15 mouse cellular contexts compared by ENCODE assay signal in genomic region chr10:95722203-95722611, GRCm38 (mm10). TPM values are rescaled to one million over a fixed set of nuclear protein-coding genes. Genes with fewer than 3 reads are reported as not detected.
A peak's percentile ranks its signal among the peaks of the same experiment; 100 is the strongest.
DNase-seq lines count a peak whose midpoint lies in the region; ATAC-seq lines count a peak whose summit lies in the region.
"Had no signal": no experiment of that assay in that cellular context is flagged by ENCODE, and none has a peak within 500 bp of the region (broad histone marks: within the 10 kb centered on the region; RNA-seq: fewer than 3 reads in every experiment).

No protein-coding gene starts in this region.

- H3K27ac ChIP-seq in heart, embryonic 10.5 days, result peak overlapping the region; percentile 11; the same call in 1 of the 2 replicates
- no peak overlapping the region for H3K27ac ChIP-seq in embryonic facial prominence, embryonic 11.5 days (replicated peaks; ENCODE audit: low read depth, low read length)
- H3K27ac ChIP-seq in intestine, embryonic 16.5 days (ENCODE audit: low read length), result no peak overlapping the region
- H3K27ac ChIP-seq: forebrain, embryonic 15.5 days; heart, adult 2 months; hindbrain, embryonic 15.5 days had no signal

- DNase-seq in heart, embryonic 10.5 days (ENCODE audit: low spot score), result no peak
- no peak for DNase-seq in heart, postnatal 36 days
- DNase-seq in embryonic facial prominence, embryonic 11.5 days (ENCODE audit: low spot score), result peak; percentile 33
- DNase-seq in kidney, postnatal 36 days, result peak; percentile 66 to 78
- no peak for DNase-seq in layer of hippocampus, adult 9-10 months (ENCODE audit: low spot score)
- DNase-seq in lung, postnatal 14 days, result no peak
- DNase-seq: cerebellum, postnatal 10 days had no signal

- H3K4me3 ChIP-seq in heart, embryonic 10.5 days, result no peak overlapping the region
- no peak overlapping the region for H3K4me3 ChIP-seq in embryonic facial prominence, embryonic 11.5 days (ENCODE audit: low read depth, low read length)
- H3K4me3 ChIP-seq in intestine, embryonic 16.5 days (ENCODE audit: low read length), result no peak overlapping the region
- H3K4me3 ChIP-seq: forebrain, embryonic 15.5 days; heart, adult 2 months; hindbrain, embryonic 15.5 days had no signal

- intact Hi-C loops in heart, postnatal 36 days (cut with DNase I), result no loop called here

- H3K4me1 ChIP-seq in heart, embryonic 10.5 days, result peaks cover 27% of the 10 kb centered on the region
- H3K4me1 ChIP-seq in embryonic facial prominence, embryonic 11.5 days (ENCODE audit: control insufficient read depth, insufficient read depth, low read length), result no peaks in the 10 kb centered on the region
- H3K4me1 ChIP-seq in intestine, embryonic 16.5 days (ENCODE audit: control insufficient read depth, insufficient read depth, low read length), result peaks cover 9% of the 10 kb centered on the region; the same call in 1 of the 2 replicates

- no peaks in the 10 kb centered on the region for H3K9me3 ChIP-seq in heart, embryonic 10.5 days
- H3K9me3 ChIP-seq in embryonic facial prominence, embryonic 11.5 days (replicated peaks; ENCODE audit: control insufficient read depth, low read length), result no peaks in the 10 kb centered on the region
- H3K9me3 ChIP-seq in intestine, embryonic 16.5 days (ENCODE audit: control insufficient read depth, low read length), result no peaks in the 10 kb centered on the region
- H3K9me3 ChIP-seq: forebrain, embryonic 15.5 days; hindbrain, embryonic 15.5 days had no signal

- no peaks in the 10 kb centered on the region for H3K27me3 ChIP-seq in heart, embryonic 10.5 days (ENCODE audit: insufficient read depth, poor library complexity, severe bottlenecking)
- H3K27me3 ChIP-seq in embryonic facial prominence, embryonic 11.5 days (ENCODE audit: control insufficient read depth, insufficient read depth, low read length), result no peaks in the 10 kb centered on the region
- no peaks in the 10 kb centered on the region for H3K27me3 ChIP-seq in intestine, embryonic 16.5 days (replicated peaks; ENCODE audit: control insufficient read depth, insufficient read depth, low read length)
- H3K27me3 ChIP-seq: forebrain, embryonic 15.5 days; hindbrain, embryonic 15.5 days had no signal

- H3K4me2 ChIP-seq in embryonic facial prominence, embryonic 11.5 days (ENCODE audit: low read depth, low read length), result no peak overlapping the region
- H3K4me2 ChIP-seq in intestine, embryonic 16.5 days (ENCODE audit: low read depth, low read length), result no peak overlapping the region
- H3K4me2 ChIP-seq: forebrain, embryonic 15.5 days; hindbrain, embryonic 15.5 days had no signal

- 62% methylated on average over 10 of the region's 10 CpGs for WGBS in heart, embryonic 10.5 days
- WGBS in embryonic facial prominence, embryonic 11.5 days, result 38% methylated on average over 10 of the region's 10 CpGs
- 65% methylated on average over 10 of the region's 10 CpGs for WGBS in intestine, embryonic 16.5 days

- H3K36me3 ChIP-seq in heart, embryonic 10.5 days, result no peaks in the 10 kb centered on the region
- no peaks in the 10 kb centered on the region for H3K36me3 ChIP-seq in embryonic facial prominence, embryonic 11.5 days (replicated peaks; ENCODE audit: control insufficient read depth, insufficient read depth, low read depth, low read length)
- no peaks in the 10 kb centered on the region for H3K36me3 ChIP-seq in intestine, embryonic 16.5 days (ENCODE audit: control insufficient read depth, insufficient read depth, low read length)
- H3K36me3 ChIP-seq: forebrain, embryonic 15.5 days; hindbrain, embryonic 15.5 days had no signal

- H3K9ac ChIP-seq in embryonic facial prominence, embryonic 11.5 days (replicated peaks; ENCODE audit: low read length), result no peak overlapping the region
- no peak overlapping the region for H3K9ac ChIP-seq in intestine, embryonic 16.5 days (ENCODE audit: low read depth, low read length)
- H3K9ac ChIP-seq: forebrain, embryonic 15.5 days; hindbrain, embryonic 15.5 days had no signal

- ATAC-seq in embryonic facial prominence, embryonic 11.5 days (replicated peaks; ENCODE audit: insufficient number of reproducible peaks, low FRiP score, low TSS enrichment, low read depth), result no peak
- 0 out of 2 replicates have a peak, but pooled peaks have one; percentile 26 for ATAC-seq in neutrophil, adult 5-6 weeks (ENCODE audit: extremely low read depth, insufficient number of reproducible peaks, low FRiP score, poor library complexity, severe bottlenecking)
- ATAC-seq in intestine, embryonic 16.5 days, result no peak
- ATAC-seq: activated CD4-positive, CD25-positive, alpha-beta regulatory T cell, adult 4 months; forebrain, embryonic 15.5 days had no signal

RNA-seq across cellular contexts. Expression of gene Anapc15-ps, which starts 49.0 kb away (rescaled TPM):
- not detected in 2 replicates for polyA plus RNA-seq in heart, embryonic 10.5 days (2016; fragmentation: Nextera tagmentation; extraction: Ambion mirVana)
- total RNA-seq in heart, postnatal 36 days (2021), result not detected
- polyA plus RNA-seq in embryonic facial prominence, embryonic 11.5 days (2014; fragmentation: Nextera tagmentation; extraction: Ambion mirVana), result not detected in 2 replicates
- total RNA-seq in neutrophil, adult 5-6 weeks (2017), result not detected in 2 replicates
- polyA plus RNA-seq in intestine, embryonic 16.5 days (2015; fragmentation: Nextera tagmentation; extraction: Ambion mirVana), result not detected in 2 replicates
- total RNA-seq: heart, adult 2 months; left cerebral cortex, adult 8-10 months had no signal
- polyA plus RNA-seq: activated CD4-positive, CD25-positive, alpha-beta regulatory T cell, adult 4 months; forebrain, embryonic 15.5 days; heart, adult 2 months; hindbrain, embryonic 15.5 days; lung, embryonic 16.5 days had no signal

Comparison
In these comparisons a context has a peak if more than half of its experiments do, and no peak if none do; other contexts are left out.
1. DNase-seq: peak in embryonic facial prominence, embryonic 11.5 days (single experiment) and kidney, postnatal 36 days (2 of 2); none in heart, embryonic 10.5 days (single experiment), heart, postnatal 36 days (0 of 2), layer of hippocampus, adult 9-10 months (single experiment) and lung, postnatal 14 days (single experiment).